Mouse (Mus musculus) right cerebral cortex, postnatal 4 days (tissue): Measurements from ENCODE around the gene Hist1h2be.
"Not testable (repeated sequence)": the region's sequence is repeated elsewhere in the genome, so short reads cannot be mapped to it uniquely, and the experiment has no call there.

Experiments used
- DNase-seq: peaks from one replicate; pipeline ENCODE4 v3.0.0-alpha.2; 2022

The Hist1h2be gene

DNA sequence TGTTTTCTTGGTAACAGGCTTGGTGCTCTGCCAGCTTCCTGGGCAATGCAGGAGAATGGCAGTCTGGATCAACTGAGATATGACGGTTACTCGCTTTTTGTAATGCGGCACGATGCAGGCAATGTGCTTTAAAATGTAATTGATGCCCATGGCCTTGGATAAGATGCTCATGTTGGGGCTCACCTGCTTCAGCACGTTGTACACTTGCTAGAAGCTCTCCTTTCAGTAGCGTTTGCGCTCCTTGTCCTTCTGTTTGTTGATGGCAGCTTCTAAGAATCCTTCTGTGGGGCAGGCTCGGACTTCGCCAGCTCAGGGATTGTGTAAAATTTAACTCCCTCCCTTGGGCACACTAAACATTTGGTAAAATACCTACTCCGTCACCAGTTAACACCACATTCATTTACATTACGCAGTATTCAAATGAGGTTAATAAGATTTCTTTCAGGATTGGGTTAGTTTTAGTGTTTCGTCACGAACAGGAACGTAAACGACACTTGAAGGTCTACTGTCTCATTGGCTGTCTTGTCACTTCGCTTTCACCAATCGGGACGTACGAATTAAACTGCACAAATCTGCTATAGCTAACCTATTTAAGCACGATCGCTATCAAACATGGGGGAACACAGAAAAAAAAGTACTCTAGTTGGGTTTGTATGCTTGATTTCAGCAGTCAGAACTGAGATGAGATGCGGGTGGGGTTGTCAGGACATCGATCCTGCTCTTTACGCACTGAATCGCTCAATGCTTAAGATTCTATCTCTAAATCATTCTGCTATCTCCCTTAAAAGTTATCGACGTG is at the start of gene Hist1h2be:
Gene Hist1h2be (minus strand): TSS at position 392 of the 799 bp plus-strand sequence.
- peak; percentile 73 for DNase-seq

GRCm38 (mm10) chr13:23662536-23662935 is 41.6 kb upstream of the Hist1h2be start:
- DNase-seq = no peak

GRCm38 (mm10) chr13:23659636-23660366 is 38.9 kb upstream of the Hist1h2be start:
- no peak for DNase-seq

- DNase-seq = no peak
Observed at GRCm38 (mm10) chr13:23630653-23631052, 9.7 kb upstream of the Hist1h2be start.

GRCm38 (mm10) chr13:23622861-23623450 is 2.0 kb upstream of the Hist1h2be start:
- DNase-seq = no peak

DNA sequence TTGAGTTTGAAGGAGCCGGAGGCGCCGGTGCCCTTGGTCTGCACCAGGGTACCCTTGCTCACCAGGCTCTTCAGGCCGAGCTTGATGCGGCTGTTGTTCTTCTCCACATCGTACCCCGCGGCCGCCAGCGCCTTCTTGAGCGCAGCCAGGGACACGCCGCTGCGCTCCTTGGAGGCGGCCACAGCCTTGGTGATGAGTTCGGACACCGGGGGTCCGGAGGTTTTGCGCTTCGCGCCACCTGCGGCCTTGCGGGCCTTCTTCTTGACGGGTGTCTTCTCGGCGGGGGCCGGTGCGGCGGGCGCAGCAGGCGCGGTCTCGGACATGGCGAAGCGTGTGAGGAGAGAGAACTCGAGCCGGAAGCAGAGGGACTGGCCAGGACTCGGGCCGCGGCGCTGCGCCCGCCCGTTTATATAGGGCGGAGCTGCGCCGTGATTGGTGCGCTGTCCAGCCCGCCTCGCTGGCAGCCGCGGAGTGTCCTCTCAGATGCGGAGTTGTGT is 1.3 kb upstream of the Hist1h2be start, which contains the start of gene Hist1h1e:
Gene Hist1h1e (minus strand): TSS at position 384 of the 497 bp plus-strand sequence.
- DNase-seq = peak; percentile 81

DNA sequence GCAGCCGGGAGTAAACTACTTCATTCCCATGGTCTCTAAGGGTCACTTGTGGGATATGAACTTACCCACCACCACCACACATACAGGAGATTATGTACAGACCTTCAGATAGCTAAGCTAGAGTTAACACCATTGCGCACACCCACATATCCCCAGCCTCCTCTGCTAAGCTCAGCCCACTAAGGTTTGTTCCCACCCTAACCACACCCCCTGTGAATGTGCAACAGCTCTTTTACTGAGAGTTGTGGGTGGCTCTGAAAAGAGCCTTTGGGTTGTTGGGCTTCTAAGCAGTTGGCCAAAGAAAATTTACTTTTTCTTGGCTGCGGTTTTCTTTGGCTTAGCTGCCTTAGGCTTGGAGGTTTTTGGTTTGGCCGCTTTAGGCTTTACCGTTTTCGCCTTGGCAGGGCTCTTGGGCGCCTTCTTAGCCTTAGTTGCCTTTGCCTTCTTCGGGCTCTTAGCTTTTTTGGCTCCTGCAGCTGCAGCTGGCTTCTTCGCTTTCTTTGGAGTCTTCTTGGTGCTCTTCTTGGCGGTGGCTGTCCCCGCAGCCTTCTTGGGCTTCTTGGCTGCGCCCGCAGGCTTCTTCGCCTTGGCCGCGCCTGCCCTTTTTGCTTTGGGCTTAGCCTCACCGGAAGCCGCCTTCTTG is 729 bp upstream of the Hist1h2be start:
- DNase-seq = peak; percentile 40

GRCm38 (mm10) chr13:23620056-23620732 is 730 bp downstream of the Hist1h2be start:
- DNase-seq = no peak

DNA sequence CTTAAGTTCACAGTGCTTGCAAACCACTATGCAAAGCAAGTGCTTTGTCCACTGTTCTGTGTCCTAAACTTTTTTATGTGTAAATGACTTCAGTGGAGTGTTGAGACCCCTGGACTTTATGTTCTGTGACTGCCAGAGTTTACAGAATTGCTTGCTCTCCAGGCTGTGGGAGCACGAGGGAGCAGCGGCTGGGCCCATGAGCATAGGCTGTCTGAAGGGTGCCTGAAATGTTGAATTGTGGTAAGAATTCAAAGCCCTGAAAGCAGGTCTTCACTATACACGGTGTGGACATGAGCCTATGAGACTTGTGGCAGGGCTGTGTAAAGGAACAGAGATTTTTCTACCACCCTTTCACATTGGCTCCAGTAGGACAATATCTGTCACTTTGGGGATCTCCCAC is 9.3 kb downstream of the Hist1h2be start:
- no peak for DNase-seq

DNA sequence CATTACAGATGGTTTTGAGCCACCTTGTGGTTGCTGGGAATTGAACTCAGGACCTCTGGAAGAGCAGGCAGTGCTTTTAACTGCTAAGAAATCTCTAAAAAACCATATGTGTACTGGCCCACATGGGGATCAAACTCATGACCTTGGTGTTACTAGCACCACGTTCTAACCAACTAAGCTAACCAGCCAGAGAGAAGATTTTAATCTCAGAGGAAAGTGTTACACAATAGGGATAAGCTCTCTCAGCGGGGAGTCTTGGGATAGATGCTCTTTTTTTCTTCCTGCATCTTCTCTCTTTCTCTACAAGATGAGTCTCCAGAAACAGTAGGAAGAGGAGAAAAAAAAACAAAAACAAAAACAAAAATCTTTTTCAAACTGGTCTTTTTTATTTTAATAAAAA is 10.5 kb downstream of the Hist1h2be start:
- no peak for DNase-seq

GRCm38 (mm10) chr13:23609844-23610243 is 11.1 kb downstream of the Hist1h2be start:
- DNase-seq = no peak

GRCm38 (mm10) chr13:23609209-23609608 is 11.7 kb downstream of the Hist1h2be start:
- no peak for DNase-seq

DNA sequence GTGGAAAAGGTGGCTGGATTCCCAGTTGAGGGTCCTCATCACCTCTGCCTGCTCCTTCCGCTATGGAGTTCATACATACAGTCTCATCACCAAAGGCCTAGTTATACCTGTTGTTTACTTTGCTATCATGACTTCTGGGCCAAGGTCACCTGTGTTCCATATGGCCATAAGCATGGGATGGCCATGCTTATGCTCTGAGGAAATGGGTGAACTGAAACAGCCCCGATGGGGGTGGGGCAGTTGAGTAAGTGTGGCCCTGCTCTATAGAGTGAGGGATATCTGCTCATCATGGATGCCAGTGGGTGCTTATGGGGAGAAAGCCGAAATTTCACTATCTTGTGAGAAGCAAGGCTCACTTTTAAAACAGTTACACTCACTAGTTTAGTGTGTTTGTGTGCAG is 15.9 kb downstream of the Hist1h2be start:
- DNase-seq = no peak

DNA sequence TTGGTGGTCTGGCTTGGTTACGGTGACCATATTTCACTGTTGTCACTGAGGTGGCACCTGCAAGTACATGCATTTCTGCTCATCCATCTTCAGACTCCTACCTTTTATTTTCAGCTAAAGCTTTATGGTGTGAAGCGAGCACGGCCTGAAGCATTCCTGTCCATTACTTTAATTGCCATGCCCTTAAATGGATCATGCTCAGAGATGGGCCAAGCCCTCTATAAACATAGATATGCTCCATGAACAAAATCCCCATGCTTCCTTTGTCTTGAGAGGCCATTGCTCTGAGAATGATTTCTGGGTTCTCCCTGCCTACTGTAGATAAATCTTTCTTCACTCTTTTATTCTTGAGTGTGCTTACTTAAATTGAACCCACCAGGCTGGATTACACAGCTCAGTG is 16.5 kb downstream of the Hist1h2be start:
- DNase-seq = no peak

GRCm38 (mm10) chr13:23603182-23603699 is 17.7 kb downstream of the Hist1h2be start:
- DNase-seq = no peak

DNA sequence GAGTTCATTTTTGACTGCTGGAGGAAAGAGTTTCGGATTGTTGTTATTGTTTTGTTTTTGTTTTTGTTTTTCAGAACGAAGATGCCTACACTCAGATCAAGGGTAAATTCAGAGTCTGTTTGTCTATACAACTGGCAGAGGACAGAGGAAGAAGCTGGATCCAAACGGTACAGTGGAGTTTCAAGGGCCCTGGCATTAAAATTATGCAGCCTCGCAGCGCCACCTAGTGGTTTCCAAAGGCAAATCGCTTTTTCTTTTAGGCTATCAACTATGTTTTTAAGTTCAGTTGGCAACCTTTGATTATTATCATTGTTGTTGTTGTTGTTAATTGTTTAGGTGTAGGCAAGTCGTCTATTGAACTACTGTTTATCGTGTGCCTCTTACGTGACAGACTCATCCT is 23.0 kb downstream of the Hist1h2be start:
- DNase-seq = peak; percentile 85

- no peak for DNase-seq
Observed at GRCm38 (mm10) chr13:23595622-23596372, 25.1 kb downstream of the Hist1h2be start.

DNA sequence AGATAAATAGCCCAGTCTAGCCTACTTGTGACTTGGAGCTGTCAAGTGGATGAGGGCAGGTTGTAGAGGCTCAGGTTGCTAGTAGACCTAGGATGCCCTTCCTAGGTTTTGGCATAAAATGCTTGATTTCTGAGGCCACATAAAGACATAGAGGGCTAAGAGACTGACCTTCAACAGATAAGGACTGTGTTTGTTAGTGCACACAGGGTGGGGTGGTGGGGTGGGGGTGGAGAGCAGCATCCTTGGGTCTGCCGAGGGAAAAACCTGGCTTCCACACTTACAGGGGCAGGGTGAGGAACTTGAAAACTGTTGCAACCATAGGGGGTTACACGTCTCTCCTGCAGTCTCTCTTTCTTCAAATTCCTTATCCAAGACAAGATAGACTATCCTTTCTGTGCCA is 25.7 kb downstream of the Hist1h2be start:
- no peak for DNase-seq

DNA sequence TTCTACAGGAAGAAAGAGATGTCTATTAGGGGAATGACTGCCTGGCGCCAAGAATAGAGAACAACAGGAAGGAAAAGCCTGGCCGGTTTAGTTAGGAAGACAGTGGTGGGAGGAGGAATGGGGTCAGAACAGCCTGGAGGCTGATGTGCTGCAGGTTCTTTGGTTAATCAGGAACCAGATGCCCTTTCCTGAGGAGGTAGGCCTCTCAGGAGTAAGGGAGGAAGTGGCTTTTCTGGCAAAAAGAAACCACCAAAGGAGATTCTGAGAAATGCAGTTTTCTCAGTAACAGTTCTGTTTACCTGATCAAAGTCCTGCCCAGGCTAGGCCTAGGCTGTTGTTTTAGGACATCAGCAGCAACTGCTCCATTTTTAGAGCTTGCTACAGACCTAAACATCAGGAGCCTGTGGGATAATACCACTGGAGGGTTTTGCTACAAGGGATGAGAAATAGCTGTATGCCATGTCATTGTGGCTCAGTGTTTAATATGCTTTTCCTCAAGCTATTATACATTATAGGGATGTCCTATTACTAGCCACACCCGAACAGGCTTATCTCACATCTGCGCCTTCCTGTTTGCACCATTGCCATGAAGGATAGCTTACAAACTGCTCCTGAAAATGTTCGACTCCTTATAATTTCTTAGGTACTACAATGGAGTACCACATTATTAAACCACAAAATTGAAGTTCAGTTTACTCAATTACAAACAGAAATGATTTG is 27.7 kb downstream of the Hist1h2be start:
- DNase-seq = no peak

DNA sequence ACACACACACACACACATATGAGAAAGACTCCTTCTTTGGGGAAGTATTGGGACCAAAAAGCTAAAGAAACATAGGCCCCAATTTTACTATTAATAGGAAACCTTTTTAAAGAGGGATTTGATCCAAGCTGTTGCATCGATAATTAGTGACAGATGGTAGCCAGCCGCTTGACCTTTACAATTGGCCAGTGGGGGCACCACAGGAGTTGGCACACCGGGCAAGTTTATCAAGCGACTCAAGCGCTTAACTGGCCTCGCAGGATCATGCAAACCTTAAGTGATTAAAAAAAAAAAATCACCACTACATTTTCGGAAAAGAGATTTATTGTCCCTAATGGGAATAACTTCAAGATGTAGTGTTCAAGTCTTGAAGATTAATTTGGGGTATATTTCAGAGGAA is 28.3 kb downstream of the Hist1h2be start:
- DNase-seq = no peak

DNA sequence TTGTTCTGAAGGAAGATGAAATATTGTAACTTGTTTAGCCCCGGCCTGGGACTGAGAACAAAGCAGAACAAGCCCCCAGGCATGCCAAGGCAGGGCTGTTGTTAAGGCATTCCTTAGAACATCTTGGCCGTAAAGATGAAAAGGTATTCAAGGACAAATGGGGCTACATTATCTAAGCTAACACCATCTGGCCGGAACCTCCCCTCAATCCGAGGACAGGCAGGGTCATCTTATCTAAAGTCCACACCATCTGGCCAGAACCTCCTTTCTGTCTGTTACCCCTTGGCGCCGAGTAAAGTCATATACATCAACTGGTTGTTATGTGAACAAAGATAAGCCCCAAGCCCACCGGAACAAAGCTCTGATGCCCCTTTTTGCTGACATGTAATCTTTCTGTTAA is 29.0 kb downstream of the Hist1h2be start:
- not testable (repeated sequence) for DNase-seq
